Mouse (Mus musculus) G1E (cell line): ENCODE results near the gene Filip1l.

Experiments used
- CTCF ChIP-seq: IDR thresholded peaks from 2 replicates; pipeline ENCODE4 v1.5.1; 2012; ENCODE audit warnings: low read depth, low read length, inconsistent platforms, mixed read lengths
- GATA1 ChIP-seq: IDR thresholded peaks from 2 replicates; pipeline ENCODE4 v1.6.1; 2012; ENCODE audit warnings: borderline replicate concordance, low read length, inconsistent platforms, mixed read lengths
- GATA2 ChIP-seq: IDR thresholded peaks from 2 replicates; pipeline ENCODE4 v1.6.1; 2012; ENCODE audit warnings: low read depth, low read length, inconsistent platforms, borderline replicate concordance
- POLR2AphosphoS5 ChIP-seq: IDR thresholded peaks from 2 replicates; pipeline ENCODE4 v1.6.1; 2012; ENCODE audit warnings: low read depth, low read length, inconsistent platforms; ENCODE audit not compliant: insufficient replicate concordance
- TAL1 ChIP-seq: conservative IDR thresholded peaks from 2 replicates; pipeline ENCODE4 v1.6.1; 2012; ENCODE audit warnings: low read depth, low read length, inconsistent platforms, mixed read lengths

GRCm38 (mm10) chr16:57550088-57550487 lies 197.2 kb downstream of the Filip1l start:
- TF ChIP-seq CTCF = no peak
- TF ChIP-seq GATA2 = no peak
- TF ChIP-seq GATA1 = no peak
- no peak for TF ChIP-seq TAL1
- TF ChIP-seq POLR2AphosphoS5 = no peak
